12 mouse cellular contexts compared by ENCODE assay signal in genomic region chr3:133169737-133170136, GRCm38 (mm10).
DNase-seq lines count a peak whose midpoint lies in the region; TF ChIP-seq lines count a peak whose summit lies in the region.
"Had no signal": no experiment of that assay in that cellular context is flagged by ENCODE, and none has a peak within 500 bp of the region (broad histone marks: within the 10 kb centered on the region; RNA-seq: fewer than 3 reads in every experiment).

No protein-coding gene starts in this region.

- H3K4me3 ChIP-seq in left cerebral cortex, adult 2 months = no peak overlapping the region
- H3K4me3 ChIP-seq: limb, embryonic 12.5 days had no signal

- DNase-seq in adrenal gland, postnatal 36 days = peak; percentile 3 to 15
- no peak for DNase-seq in adrenal gland, postnatal 14 days
- peak; percentile 67 to 76 for DNase-seq in frontal cortex, adult 2 months (ENCODE audit: extremely low spot score in 1 of 2, low spot score in 1 of 2)
- DNase-seq in frontal cortex, postnatal 14 days (ENCODE audit: low spot score in 2 of 2) = no peak
- DNase-seq in left cerebral cortex, adult 2 months (ENCODE audit: extremely low spot score in 1 of 2, low spot score in 2 of 2) = peak; percentile 24 to 28
- no peak for DNase-seq in left cerebral cortex, postnatal 10 days (ENCODE audit: extremely low spot score in 1 of 2, low spot score in 2 of 2)
- peak; percentile 17 for DNase-seq in right cerebral cortex, postnatal 14 days
- DNase-seq in spleen, adult 18-20 months = no peak
- DNase-seq: kidney, postnatal 36 days; liver, postnatal 0 days; thymus, postnatal 14 days had no signal

- H3K27ac ChIP-seq in left cerebral cortex, adult 2 months = no peak overlapping the region; the same call in 1 of the 2 replicates
- H3K27ac ChIP-seq: limb, embryonic 12.5 days had no signal

- intact Hi-C loops in left cerebral cortex, adult 2 months (cut with DNase I) = loop anchor here (10.0 kb wide), 1 partner anchor 375 kb away; the partner anchor contains the start of gene Tet2
- intact Hi-C loops in left cerebral cortex, postnatal 10 days (cut with DNase I) = no loop called here

- no peak for TF ChIP-seq CTCF in left cerebral cortex, adult 2 months (IDR thresholded peaks at IDR 0.05)

Comparison
In these comparisons a context has a peak if more than half of its experiments do, and no peak if none do; other contexts are left out.
1. DNase-seq: peak in adrenal gland, postnatal 36 days (2 of 2), frontal cortex, adult 2 months (2 of 2), left cerebral cortex, adult 2 months (2 of 2) and right cerebral cortex, postnatal 14 days (single experiment); none in adrenal gland, postnatal 14 days (single experiment), frontal cortex, postnatal 14 days (0 of 2), left cerebral cortex, postnatal 10 days (0 of 2) and spleen, adult 18-20 months (0 of 2).